Mouse (Mus musculus): ENCODE data around the gene Fkbp14.

Fkbp14 gene

DNA sequence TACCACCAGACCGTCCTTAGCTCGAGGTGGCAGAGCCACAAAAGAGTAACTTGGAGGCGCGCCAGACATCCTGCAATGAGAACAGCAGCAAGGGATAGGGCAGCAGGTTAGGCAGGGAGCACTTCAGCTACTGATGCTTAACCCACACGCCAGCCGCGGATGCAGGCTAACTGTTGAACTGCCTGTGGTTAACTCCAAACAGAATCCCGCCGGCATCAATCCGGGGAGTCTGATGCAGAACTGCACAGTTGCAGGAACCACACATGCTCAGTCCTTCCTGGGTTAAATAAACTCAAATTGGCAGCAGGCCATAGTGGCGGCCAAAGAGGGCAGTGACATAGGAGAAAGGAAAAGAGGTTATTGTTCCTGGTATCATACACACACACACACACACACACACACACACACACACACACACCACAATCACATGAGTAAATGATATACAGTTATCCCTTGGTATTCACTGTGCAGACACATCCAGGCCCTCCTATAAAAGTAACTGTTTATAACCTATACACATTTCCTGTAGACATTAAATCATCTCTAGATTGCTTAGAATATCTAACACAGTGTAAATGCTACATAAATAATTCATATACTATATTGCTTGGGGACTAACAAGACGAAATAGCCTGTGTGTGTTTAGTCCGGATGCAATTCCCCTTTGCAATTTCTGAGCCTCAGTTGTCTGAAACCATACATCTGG lies 48.6 kb downstream of the Fkbp14 start:
- no peak for DNase-seq (ENCODE audit: low spot score in 2 of 2)

DNA sequence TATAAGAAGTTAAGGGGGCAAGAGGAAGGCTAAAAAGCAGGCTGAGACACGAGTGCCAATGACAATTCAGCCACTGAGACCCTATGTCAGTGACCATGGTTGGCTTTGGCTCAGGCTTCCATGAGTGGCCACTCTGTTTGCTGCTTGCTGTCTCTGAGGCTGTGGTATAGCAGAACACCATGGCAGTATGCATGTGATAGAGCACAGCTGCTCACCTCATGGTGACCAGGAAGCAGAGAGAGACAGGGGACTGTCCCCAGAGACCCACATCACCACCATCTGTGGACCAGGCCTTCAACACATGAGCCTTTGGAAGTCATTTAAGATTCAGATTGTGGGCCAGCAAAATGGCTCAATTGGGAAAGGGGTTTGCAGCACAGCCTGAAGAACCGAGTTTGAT lies 53.5 kb downstream of the Fkbp14 start:
- DNase-seq (ENCODE audit: low spot score in 2 of 2), result no peak

GRCm38 (mm10) chr6:54542836-54543235 lies 54.3 kb downstream of the Fkbp14 start:
- DNase-seq (ENCODE audit: low spot score in 2 of 2), result no peak

GRCm38 (mm10) chr6:54540252-54540887 lies 56.7 kb downstream of the Fkbp14 start:
- no peak for DNase-seq (ENCODE audit: low spot score in 2 of 2)

DNA sequence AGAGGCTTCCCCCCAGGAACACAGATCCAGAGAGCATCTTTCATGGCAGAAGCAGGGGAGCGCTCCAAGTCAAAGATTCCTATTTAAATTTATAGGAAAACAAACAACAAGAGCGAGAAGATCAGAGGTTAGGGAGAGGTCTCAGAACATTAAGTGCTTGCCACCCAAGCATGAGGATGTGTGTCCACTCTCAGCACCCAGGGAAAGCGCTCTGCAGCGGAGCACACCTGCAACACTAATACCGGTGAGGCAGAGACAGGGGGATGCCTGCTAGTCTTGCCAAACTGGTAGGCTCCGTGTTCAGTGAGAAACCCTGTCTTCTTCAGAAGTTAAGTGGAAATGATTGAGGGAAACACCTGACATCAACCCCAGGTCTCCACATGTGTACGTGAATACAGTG lies 57.7 kb downstream of the Fkbp14 start:
- DNase-seq (ENCODE audit: low spot score in 2 of 2), result no peak

- no peak for DNase-seq (ENCODE audit: low spot score in 2 of 2)
These were observed 58.3 kb downstream of the Fkbp14 start for GRCm38 (mm10) chr6:54538773-54539173.

GRCm38 (mm10) chr6:54537053-54537452 lies 60.1 kb downstream of the Fkbp14 start:
- no peak for DNase-seq (ENCODE audit: low spot score in 2 of 2)

DNA sequence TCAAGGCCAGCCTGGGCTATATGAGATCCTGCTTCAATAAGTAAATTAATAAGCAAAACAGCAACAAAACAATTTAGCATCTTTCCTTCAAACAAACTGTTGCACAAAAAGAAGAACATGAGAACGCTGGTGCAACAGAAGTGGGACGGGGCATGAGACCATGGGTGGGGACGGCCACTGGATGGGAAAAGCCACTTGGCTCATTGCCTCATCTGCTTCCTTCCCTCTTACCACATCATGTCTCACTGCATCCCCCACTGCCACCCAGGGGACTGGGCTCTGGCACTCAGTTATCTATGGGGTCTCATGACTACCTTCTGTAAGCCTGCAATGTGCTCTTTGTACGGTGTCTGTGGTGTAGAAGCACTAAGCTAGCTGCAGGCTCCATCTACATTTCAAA lies 61.6 kb downstream of the Fkbp14 start:
- DNase-seq (ENCODE audit: low spot score in 2 of 2), result no peak

DNA sequence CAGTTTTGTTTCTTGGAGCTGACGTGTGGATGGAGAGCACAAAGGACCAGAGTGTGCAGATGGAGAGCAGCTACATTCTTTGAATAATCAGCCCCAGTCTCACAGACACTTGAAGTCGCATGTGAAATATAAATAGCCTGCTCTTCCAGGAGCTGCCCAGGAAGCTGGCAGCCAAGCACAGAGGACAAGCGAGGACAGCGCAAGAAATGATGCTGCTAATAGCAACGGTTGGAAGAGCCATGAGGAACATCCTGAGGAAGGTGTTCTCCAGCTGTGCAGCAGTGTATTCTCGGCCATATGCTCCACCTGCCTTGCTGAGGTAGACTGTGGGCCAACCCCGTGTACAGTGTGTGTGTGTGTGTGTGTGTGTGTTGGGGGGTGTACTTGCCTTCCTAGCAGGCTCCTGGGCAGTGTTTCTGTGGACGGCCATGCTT lies 66.0 kb downstream of the Fkbp14 start:
- no peak for DNase-seq (ENCODE audit: low spot score in 2 of 2)

DNA sequence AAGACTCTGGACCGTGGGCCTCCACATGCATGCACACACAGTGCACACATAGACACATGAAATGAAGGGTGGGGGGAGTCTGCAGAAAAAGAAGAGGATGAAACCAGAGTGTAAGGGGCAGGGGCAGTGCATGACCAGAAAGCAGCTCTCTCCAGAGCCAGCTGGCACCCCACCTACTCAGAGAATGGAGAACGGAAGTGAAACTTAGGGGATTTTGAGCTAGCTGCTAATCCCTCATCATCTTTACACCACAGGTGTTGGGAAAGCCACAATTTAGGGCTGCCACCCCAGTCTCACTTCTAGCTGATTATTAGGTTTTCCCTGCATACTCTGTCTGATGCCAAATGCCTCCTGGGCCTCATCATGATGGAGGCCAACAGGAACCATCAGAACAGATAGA lies 66.9 kb downstream of the Fkbp14 start:
- no peak for DNase-seq (ENCODE audit: low spot score in 2 of 2)

DNA sequence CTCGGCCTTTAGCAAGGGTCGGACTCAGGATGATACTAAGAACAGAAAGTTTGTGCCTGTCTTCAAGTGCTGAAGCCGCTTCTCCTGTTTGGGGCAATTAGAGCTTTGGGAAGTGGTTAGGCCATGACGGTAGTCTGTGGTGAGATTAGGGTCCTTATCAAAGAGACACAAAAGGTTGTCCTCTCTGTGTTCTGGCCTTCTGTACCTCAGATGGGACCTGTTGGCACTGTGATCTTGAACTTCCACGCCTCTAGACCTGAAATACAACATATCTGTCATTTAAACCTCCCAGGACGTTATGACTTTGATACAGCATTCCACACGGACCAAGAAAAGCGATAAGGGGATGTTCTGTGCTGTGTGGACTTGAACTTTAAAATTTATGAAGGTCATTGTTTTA lies 68.4 kb downstream of the Fkbp14 start:
- no peak for DNase-seq (ENCODE audit: low spot score in 2 of 2)

Data from spleen, postnatal 10 days (tissue).